Mouse (Mus musculus) midbrain, embryonic 16.5 days (tissue): Measurements from ENCODE around the gene Rad51b. TPM values are rescaled to one million over a fixed set of nuclear protein-coding genes. Genes with fewer than 3 reads are reported as not detected.

Experiments
- ATAC-seq: fragments of 200-750 bp; cut with Nextera tagmentation; 2 replicates; pipeline ENCODE4 v1.8.0; 2017; ENCODE audit warnings: moderate TSS enrichment
- H3K27ac ChIP-seq: fragments of 300-500 bp; sonication (generic); 2 replicates; pipeline ENCODE4 v1.5.1; 2014; ENCODE audit warnings: mild to moderate bottlenecking, low read length, mixed read lengths
- H3K27me3 ChIP-seq: fragments of 300-500 bp; sonication (generic); 2 replicates; pipeline ENCODE4 v1.6.1; 2014; ENCODE audit warnings: low read depth, low read length, mixed read lengths; ENCODE audit not compliant: control insufficient read depth, insufficient read depth
- H3K36me3 ChIP-seq: fragments of 300-500 bp; sonication (generic); 2 replicates; pipeline ENCODE4 v1.6.1; 2014; ENCODE audit warnings: mild to moderate bottlenecking, low read length, moderate library complexity, mixed read lengths; ENCODE audit not compliant: control insufficient read depth, insufficient read depth
- H3K4me1 ChIP-seq: fragments of 300-500 bp; sonication (generic); 2 replicates; pipeline ENCODE4 v1.6.1; 2014; ENCODE audit warnings: mild to moderate bottlenecking, low read length, mixed read lengths; ENCODE audit not compliant: control insufficient read depth, insufficient read depth
- H3K4me2 ChIP-seq: fragments of 300-500 bp; sonication (generic); 2 replicates; pipeline ENCODE4 v1.6.1; 2014; ENCODE audit warnings: mild to moderate bottlenecking, low read length, mixed read lengths
- H3K4me3 ChIP-seq: fragments of 300-500 bp; sonication (generic); 2 replicates; pipeline ENCODE4 v1.5.1; 2014; ENCODE audit warnings: low read depth, mild to moderate bottlenecking, low read length, moderate library complexity, mixed read lengths
- H3K9ac ChIP-seq: fragments of 300-500 bp; sonication (generic); 2 replicates; pipeline ENCODE4 v1.6.1; 2014; ENCODE audit warnings: low read depth, low read length, mixed read lengths
- H3K9me3 ChIP-seq: fragments of 300-500 bp; sonication (generic); replicated peaks from 2 replicates; pipeline ENCODE4 v1.6.1; 2014; ENCODE audit warnings: mild to moderate bottlenecking, low read length, mixed read lengths; ENCODE audit not compliant: control insufficient read depth, poor library complexity, severe bottlenecking
- WGBS: fragments of 180-500 bp; shearing (Covaris S2); extraction: QIAGEN DNeasy Blood & Tissue Kit; methylation state at CpG from one replicate; pipeline ENCODE4 v1.1.7; 2014; 5-methylcytosine and 5-hydroxymethylcytosine counted together
- polyA plus RNA-seq: library from polyadenylated mRNA; unstranded; fragments of >200 nt; fragmentation: Nextera tagmentation; extraction: Ambion mirVana; gene quantifications from 2 replicates; pipeline ENCODE4 v1.2.1, GENCODE M21; 2015

The Rad51b gene
- polyA plus RNA-seq, 1 experiment from 2014 or later, result 1.5 TPM

DNA sequence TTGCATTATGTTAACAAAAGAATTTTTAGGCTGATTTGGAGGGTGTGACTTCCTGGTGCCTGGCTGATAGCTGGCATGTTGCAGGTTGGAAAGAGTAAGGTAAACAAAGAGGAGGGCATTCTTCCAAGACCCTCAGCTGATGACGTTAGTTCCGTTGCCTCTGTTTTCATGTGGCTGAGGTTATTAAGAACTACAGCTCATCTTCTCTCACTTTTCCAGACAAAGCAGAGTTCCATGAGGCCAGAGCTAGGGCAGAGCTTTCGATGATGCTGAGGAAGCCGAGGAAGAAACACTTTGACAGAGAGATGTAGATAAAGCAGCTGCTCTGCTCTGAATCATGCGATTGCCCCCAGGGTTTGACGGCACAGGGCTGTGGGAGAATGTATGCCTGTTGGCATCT lies 250.5 kb downstream of the Rad51b start:
- WGBS, result 76% methylated on average over 6 of the region's 6 CpGs
- Histone ChIP-seq H3K27ac (no peak overlapping the region), H3K4me2 (no peak overlapping the region), H3K9me3 (no peaks in the 10 kb centered on the region), H3K36me3 (no peaks in the 10 kb centered on the region), H3K4me3 (no peak overlapping the region), H3K4me1 (no peaks in the 10 kb centered on the region), H3K27me3 (no peaks in the 10 kb centered on the region), H3K9ac (no peak overlapping the region)
- no peak for ATAC-seq

DNA sequence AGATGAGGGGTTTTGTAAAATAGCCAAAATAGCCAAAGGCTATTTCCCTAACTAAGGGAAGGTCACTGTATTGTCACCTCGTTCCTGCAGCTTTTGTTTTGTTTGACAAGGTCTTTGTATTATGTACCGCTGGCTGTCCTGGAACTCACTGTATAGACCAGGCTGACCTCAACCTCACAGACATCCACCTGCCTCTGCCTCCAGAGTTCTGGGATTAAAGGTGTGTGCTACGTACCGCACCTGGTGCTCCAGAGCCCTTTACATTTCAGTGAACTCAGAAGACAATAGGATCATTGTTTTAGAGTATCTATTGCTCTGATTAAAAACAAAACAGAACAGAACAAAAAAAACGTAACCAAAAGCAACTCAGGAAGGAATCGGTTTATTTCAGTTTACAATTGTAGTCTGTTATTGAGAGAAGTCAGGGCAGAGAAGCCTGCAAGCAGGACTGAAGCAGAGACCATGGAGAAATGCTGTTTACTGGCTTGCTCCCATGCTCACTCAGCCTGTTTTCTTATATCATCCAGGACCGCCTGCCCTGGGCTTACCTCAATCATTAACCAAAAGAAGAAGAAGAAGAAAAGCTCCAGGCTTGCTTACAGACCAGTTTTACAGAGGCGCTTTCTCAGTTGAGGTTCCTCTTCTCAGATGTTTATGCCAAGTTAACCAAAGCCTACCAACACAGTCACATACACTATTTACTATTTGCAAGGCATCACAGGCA lies 251.7 kb downstream of the Rad51b start:
- Histone ChIP-seq H3K27ac (no peak overlapping the region), H3K36me3 (no peaks in the 10 kb centered on the region), H3K4me3 (no peak overlapping the region), H3K9me3 (no peaks in the 10 kb centered on the region), H3K4me2 (no peak overlapping the region), H3K9ac (no peak overlapping the region), H3K27me3 (no peaks in the 10 kb centered on the region), H3K4me1 (no peaks in the 10 kb centered on the region)
- 74% methylated on average over 8 of the region's 8 CpGs for WGBS
- ATAC-seq, result no peak

DNA sequence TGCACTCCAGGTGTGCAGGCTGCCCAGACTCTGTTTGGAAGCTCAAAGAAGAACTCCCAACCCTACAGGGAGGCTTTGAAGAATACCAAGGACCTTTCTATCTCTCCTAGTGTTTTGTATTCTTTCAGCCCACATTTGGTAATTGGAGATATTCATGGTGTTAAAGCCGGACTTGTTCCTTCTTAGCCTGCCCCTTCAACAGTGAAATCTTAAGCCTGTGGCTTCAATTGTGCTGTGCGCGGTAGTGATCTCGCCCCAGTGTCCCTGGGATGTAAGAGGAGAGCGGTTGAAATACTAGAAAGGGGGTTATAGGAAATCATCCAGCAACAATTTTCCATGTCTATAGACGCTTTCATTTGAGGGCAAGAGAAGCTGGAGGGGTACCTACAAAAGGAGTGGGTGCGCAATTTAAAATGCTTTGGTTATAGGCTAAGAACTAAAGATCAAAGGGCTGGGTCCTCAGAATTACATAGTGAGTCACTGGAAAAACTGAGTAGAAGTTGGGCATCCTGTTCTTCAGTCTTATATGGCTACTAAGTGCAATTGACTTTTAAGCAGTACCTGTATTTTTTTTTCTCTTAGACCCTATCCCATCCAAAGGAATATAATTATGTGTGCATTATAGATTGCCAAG lies 253.1 kb downstream of the Rad51b start:
- WGBS, result 59% methylated on average over 7 of the region's 7 CpGs

DNA sequence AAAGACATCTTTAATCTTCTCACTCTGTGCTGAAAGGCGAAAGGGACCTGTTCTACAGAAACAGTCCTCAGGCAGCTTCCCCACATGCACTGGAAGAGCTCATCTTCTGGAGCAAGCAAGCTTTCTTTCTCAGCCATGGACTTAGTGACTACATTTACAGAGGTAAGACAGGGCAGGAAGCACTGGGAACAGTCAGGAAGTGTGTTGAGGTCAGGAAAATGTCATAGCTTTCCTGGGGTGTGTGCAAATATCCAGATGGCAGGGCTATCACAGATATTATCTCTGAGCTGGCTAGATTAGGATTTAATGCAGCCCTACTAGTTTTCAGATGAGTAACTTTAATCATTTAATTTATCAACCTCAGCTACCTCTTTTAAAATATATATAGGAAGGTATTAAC lies 254.2 kb downstream of the Rad51b start:
- no peaks in the 10 kb centered on the region for H3K9me3 ChIP-seq
- no peak overlapping the region for H3K27ac ChIP-seq
- H3K9ac ChIP-seq, result no peak overlapping the region
- no peak for ATAC-seq
- no peaks in the 10 kb centered on the region for H3K27me3 ChIP-seq
- no peak overlapping the region for H3K4me2 ChIP-seq
- H3K36me3 ChIP-seq, result no peaks in the 10 kb centered on the region
- H3K4me3 ChIP-seq, result no peak overlapping the region
- no peaks in the 10 kb centered on the region for H3K4me1 ChIP-seq
- 92% methylated on average over 1 of the region's 1 CpGs for WGBS

More for the DNA sequence above, 253.1 kb downstream of the Rad51b start:
- Histone ChIP-seq H3K4me2 (no peak overlapping the region), H3K27me3 (no peaks in the 10 kb centered on the region), H3K4me1 (no peaks in the 10 kb centered on the region), H3K9me3 (no peaks in the 10 kb centered on the region), H3K9ac (no peak overlapping the region), H3K27ac (no peak overlapping the region), H3K36me3 (no peaks in the 10 kb centered on the region), H3K4me3 (no peak overlapping the region)
- ATAC-seq, result no peak

DNA sequence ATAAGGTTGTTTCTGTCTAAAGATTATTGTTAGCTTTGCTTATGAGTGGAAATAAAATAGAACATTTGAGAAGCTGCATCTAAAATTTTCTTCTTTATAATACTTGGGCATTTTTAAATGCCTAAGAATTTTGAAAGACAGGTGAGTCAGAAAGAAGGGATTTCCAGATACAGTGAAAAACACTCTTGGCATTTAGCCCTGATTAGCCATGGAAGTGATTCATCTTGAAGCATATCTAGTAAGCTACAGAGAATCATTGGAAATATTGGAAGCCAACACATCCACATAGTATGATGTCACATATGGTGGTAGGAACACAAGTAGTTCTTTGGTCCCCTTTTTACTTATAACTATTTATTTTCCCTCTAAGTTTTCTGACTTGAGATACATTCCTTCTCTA lies 256.0 kb downstream of the Rad51b start:
- Histone ChIP-seq H3K9me3 (no peaks in the 10 kb centered on the region), H3K4me1 (no peaks in the 10 kb centered on the region), H3K4me3 (no peak overlapping the region), H3K9ac (no peak overlapping the region), H3K27ac (no peak overlapping the region), H3K27me3 (no peaks in the 10 kb centered on the region), H3K36me3 (no peaks in the 10 kb centered on the region), H3K4me2 (no peak overlapping the region)
- ATAC-seq, result no peak

DNA sequence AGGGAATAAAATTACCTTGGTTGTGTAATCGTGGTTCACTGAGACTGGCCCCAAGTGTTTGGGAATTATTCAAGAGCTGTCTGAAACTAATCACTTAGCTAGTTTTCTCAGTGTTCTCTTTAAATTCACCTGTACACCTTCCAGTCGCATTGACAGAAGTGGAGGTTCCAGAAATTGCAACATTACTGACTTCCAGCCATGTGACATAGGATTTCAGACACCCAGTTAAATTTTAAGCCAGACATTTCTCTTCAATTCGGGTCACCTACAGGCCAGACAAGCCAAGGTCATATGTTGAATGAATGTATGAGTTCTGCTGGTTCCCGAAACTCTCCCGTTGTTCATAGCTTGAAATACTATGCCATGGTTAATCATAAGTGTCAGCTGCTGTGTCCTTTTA lies 260.8 kb downstream of the Rad51b start:
- Histone ChIP-seq H3K4me2 (no peak overlapping the region), H3K27me3 (no peaks in the 10 kb centered on the region), H3K9ac (no peak overlapping the region), H3K9me3 (no peaks in the 10 kb centered on the region), H3K36me3 (no peaks in the 10 kb centered on the region), H3K4me3 (no peak overlapping the region), H3K4me1 (no peaks in the 10 kb centered on the region), H3K27ac (no peak overlapping the region)
- WGBS, result 87% methylated on average over 5 of the region's 5 CpGs
- ATAC-seq, result no peak

DNA sequence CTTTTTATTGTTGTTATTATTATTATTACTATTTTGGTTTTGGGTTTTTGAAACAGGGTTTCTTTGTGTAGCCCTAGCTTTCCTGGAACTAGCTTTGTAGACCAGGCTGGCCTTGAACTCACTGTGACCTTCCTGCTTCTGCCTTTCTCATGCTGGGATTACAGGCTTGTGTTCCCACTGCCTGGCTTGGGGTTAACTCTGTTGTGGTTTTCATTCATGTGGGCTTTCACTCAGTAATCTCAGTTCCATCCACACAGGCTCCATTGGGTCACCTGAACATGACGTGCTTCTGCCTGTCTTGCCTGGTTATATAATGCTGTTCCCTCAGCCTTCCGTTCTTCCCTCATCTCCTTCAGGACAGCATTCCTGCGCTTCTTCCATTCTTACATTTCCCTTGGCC lies 261.6 kb downstream of the Rad51b start:
- H3K4me1 ChIP-seq, result no peaks in the 10 kb centered on the region
- no peak for ATAC-seq
- no peak overlapping the region for H3K27ac ChIP-seq
- no peaks in the 10 kb centered on the region for H3K27me3 ChIP-seq
- H3K36me3 ChIP-seq, result no peaks in the 10 kb centered on the region
- WGBS, result 91% methylated on average over 3 of the region's 3 CpGs
- no peak overlapping the region for H3K4me3 ChIP-seq
- no peak overlapping the region for H3K4me2 ChIP-seq
- H3K9me3 ChIP-seq, result no peaks in the 10 kb centered on the region
- no peak overlapping the region for H3K9ac ChIP-seq

DNA sequence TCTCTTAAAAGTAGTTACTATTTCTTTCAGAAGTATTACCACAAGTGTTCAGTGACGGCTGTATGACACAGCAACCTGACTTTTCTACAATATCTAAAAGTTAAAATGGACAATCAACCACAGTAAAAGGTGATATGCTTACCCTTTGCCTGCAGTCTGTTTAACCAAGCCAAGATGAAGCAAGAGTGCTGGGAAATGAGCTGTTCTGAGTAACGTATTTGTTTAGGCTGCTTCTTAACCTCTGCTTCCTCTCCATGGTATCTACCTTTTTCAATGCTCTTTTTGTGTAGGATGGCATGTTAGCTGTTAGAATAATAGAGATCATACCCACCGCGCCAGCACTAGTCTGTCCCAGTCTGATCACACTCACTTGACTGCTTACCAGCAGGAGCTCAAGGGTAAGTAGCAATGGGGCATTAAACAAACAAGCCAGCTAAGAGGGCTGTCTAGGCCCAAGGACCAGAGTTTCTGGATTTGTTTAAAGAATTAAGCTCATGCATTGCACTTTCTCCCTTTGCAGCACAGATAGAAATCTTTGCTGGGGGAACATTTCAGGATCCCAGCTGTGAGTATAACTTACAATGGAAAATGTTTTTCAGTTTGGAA lies 262.4 kb downstream of the Rad51b start:
- Histone ChIP-seq H3K4me1 (no peaks in the 10 kb centered on the region), H3K9ac (no peak overlapping the region), H3K9me3 (no peaks in the 10 kb centered on the region), H3K36me3 (no peaks in the 10 kb centered on the region), H3K4me2 (no peak overlapping the region), H3K27ac (no peak overlapping the region), H3K27me3 (no peaks in the 10 kb centered on the region), H3K4me3 (no peak overlapping the region)
- WGBS, result 51% methylated on average over 4 of the region's 4 CpGs
- ATAC-seq, result no peak

DNA sequence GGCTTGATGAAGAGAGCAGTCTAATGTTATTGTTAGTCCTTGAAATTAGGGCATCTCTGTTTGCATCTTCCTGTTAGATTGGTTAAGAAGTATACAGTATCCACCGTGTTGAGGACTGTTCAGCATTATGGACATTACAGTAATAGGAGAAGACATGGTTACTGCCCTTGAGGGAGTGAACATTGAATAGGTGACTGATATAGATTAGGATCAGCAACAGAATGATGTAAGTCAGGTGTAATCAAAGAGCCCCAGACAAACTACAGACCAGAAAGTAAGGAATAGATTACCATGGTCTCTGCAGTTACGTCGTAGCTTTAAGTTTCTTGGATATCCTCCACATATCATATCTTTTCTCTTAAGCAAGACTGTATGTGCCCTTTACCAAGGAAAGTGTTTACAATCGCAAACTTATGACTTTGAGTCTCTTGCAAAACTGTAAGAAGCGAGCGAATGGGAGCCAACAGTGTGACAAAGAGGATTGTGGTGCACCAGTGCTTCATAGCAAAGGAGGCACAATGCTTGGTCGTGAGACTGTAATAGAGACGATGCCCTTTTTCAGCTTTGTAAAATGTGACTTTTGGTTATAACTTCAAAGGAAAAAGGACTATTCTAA lies 263.1 kb downstream of the Rad51b start:
- Histone ChIP-seq H3K27me3 (no peaks in the 10 kb centered on the region), H3K36me3 (no peaks in the 10 kb centered on the region), H3K4me2 (no peak overlapping the region), H3K4me3 (no peak overlapping the region), H3K27ac (no peak overlapping the region), H3K9me3 (no peaks in the 10 kb centered on the region), H3K4me1 (no peaks in the 10 kb centered on the region), H3K9ac (no peak overlapping the region)
- 92% methylated on average over 8 of the region's 8 CpGs for WGBS
- no peak for ATAC-seq
